Mouse (Mus musculus) lung, adult 2 months (tissue): ENCODE measurements around the gene Basp1.

Experiments
- CTCF ChIP-seq: fragments of 200-500 bp; IDR thresholded peaks from 2 replicates; pipeline ENCODE4 v1.5.1; 2011; ENCODE audit warnings: mild to moderate bottlenecking, low read length, control low read depth; ENCODE audit not compliant: insufficient read depth
- POLR2A ChIP-seq: fragments of 200-500 bp; IDR thresholded peaks from 2 replicates; pipeline ENCODE4 v1.6.1; 2011; ENCODE audit warnings: low read depth, mild to moderate bottlenecking, control low read depth, low read length, borderline replicate concordance; ENCODE audit errors: extremely low read depth

GRCm38 (mm10) chr15:25448703-25449340 is 35.3 kb upstream of the Basp1 start:
- no peak for TF ChIP-seq POLR2A
- no peak for TF ChIP-seq CTCF
